Comparison of ENCODE assay signal across 8 mouse cellular contexts in genomic region chr9:46327706-46328571, GRCm38 (mm10). TPM values are rescaled to one million over a fixed set of nuclear protein-coding genes. Genes with fewer than 3 reads are reported as not detected.
DNase-seq lines count a peak whose midpoint lies in the region; ATAC-seq and TF ChIP-seq lines count a peak whose summit lies in the region.

No protein-coding gene starts in this region.

- no peak for TF ChIP-seq POLR2A in brain, embryonic 14.5 days (IDR thresholded peaks at IDR 0.05; ENCODE audit: borderline replicate concordance, extremely low read depth, insufficient read depth, insufficient read length, poor library complexity, severe bottlenecking)

- H3K36me3 ChIP-seq in kidney, embryonic 16.5 days (ENCODE audit: insufficient read depth, low read length) = no peaks in the 10 kb centered on the region
- no peaks in the 10 kb centered on the region for H3K36me3 ChIP-seq in heart, embryonic 15.5 days
- no peaks in the 10 kb centered on the region for H3K36me3 ChIP-seq in liver, embryonic 15.5 days (replicated peaks)

- DNase-seq in kidney, adult 9 months = no peak
- DNase-seq in brain, embryonic 14.5 days (ENCODE audit: low read depth) = peak; percentile 73
- DNase-seq in gastrocnemius, adult 18-20 months (ENCODE audit: low spot score) = no peak
- DNase-seq in urinary bladder, postnatal 14 days (ENCODE audit: low spot score) = no peak
- no peak for DNase-seq in T-cell, adult 2 months (ENCODE audit: low spot score)

- peak overlapping the region; percentile 38; the same call in 1 of the 2 replicates for H3K4me3 ChIP-seq in kidney, embryonic 16.5 days (ENCODE audit: low read length)
- H3K4me3 ChIP-seq in heart, embryonic 15.5 days = peak overlapping the region; percentile 43
- no peak overlapping the region for H3K4me3 ChIP-seq in liver, embryonic 15.5 days (replicated peaks)

- peak overlapping the region; percentile 66; the same call in 1 of the 2 replicates for H3K9ac ChIP-seq in kidney, embryonic 16.5 days (replicated peaks; ENCODE audit: low read length)
- peak overlapping the region; percentile 59; the same call in 1 of the 2 replicates for H3K9ac ChIP-seq in heart, embryonic 15.5 days
- H3K9ac ChIP-seq in liver, embryonic 15.5 days = no peak overlapping the region

- peak; percentile 58 for TF ChIP-seq CTCF in brain, embryonic 14.5 days (IDR thresholded peaks at IDR 0.05; ENCODE audit: borderline replicate concordance, extremely low read depth, insufficient read depth, insufficient read length)

- no peak overlapping the region for H3K27ac ChIP-seq in kidney, embryonic 16.5 days (ENCODE audit: low read length)
- H3K27ac ChIP-seq in heart, embryonic 15.5 days = no peak overlapping the region
- H3K27ac ChIP-seq in liver, embryonic 15.5 days (replicated peaks) = no peak overlapping the region

- H3K9me3 ChIP-seq in kidney, embryonic 16.5 days (ENCODE audit: low read length) = no peaks in the 10 kb centered on the region
- no peaks in the 10 kb centered on the region for H3K9me3 ChIP-seq in heart, embryonic 15.5 days (replicated peaks)
- no peaks in the 10 kb centered on the region for H3K9me3 ChIP-seq in liver, embryonic 15.5 days (replicated peaks)

- 68% methylated on average over 25 of the region's 25 CpGs for WGBS in kidney, embryonic 16.5 days
- WGBS in heart, embryonic 15.5 days = 69% methylated on average over 25 of the region's 25 CpGs
- 52% methylated on average over 25 of the region's 25 CpGs for WGBS in liver, embryonic 15.5 days (ENCODE audit: insufficient replicate concordance)

- no peaks in the 10 kb centered on the region for H3K27me3 ChIP-seq in kidney, embryonic 16.5 days (ENCODE audit: insufficient read depth, low read length)
- peaks cover 4% of the 10 kb centered on the region for H3K27me3 ChIP-seq in heart, embryonic 15.5 days
- H3K27me3 ChIP-seq in liver, embryonic 15.5 days = peaks cover 43% of the 10 kb centered on the region

- peaks cover 15% of the 10 kb centered on the region for H3K4me1 ChIP-seq in kidney, embryonic 16.5 days (ENCODE audit: insufficient read depth, low read length)
- peaks cover 12% of the 10 kb centered on the region for H3K4me1 ChIP-seq in heart, embryonic 15.5 days (replicated peaks)
- peaks cover 13% of the 10 kb centered on the region for H3K4me1 ChIP-seq in liver, embryonic 15.5 days (replicated peaks)

- no peak for ATAC-seq in kidney, embryonic 16.5 days (ENCODE audit: low FRiP score, low TSS enrichment)
- ATAC-seq in heart, embryonic 15.5 days (replicated peaks; ENCODE audit: insufficient number of reproducible peaks, insufficient read depth, low FRiP score, low read depth) = no peak
- ATAC-seq in liver, embryonic 15.5 days (ENCODE audit: insufficient read depth) = no peak

- peak overlapping the region; percentile 66 for H3K4me2 ChIP-seq in kidney, embryonic 16.5 days (replicated peaks; ENCODE audit: low read depth, low read length)
- peak overlapping the region; percentile 77 for H3K4me2 ChIP-seq in heart, embryonic 15.5 days
- peak overlapping the region; percentile 63 for H3K4me2 ChIP-seq in liver, embryonic 15.5 days

RNA-seq across cellular contexts. Expression of gene 4931429L15Rik, which starts 8.2 kb away (rescaled TPM):
- polyA plus RNA-seq in kidney, embryonic 16.5 days (2015; fragmentation: Nextera tagmentation; extraction: Ambion mirVana) = not detected in 2 replicates
- polyA plus RNA-seq in brain, embryonic 14.5 days (2012; rRNA removed) = not detected in 2 replicates
- polyA plus RNA-seq in heart, embryonic 15.5 days (2015; fragmentation: Nextera tagmentation; extraction: Ambion mirVana) = not detected in 2 replicates
- not detected in 2 replicates for polyA plus RNA-seq in liver, embryonic 15.5 days (2015; fragmentation: Nextera tagmentation; extraction: Ambion mirVana)
- not detected for total RNA-seq in gastrocnemius, adult 18-20 months (2021)

RNA-seq across cellular contexts. Expression of gene Bud13, which starts 45.1 kb away (rescaled TPM):
- polyA plus RNA-seq in kidney, embryonic 16.5 days (2015; fragmentation: Nextera tagmentation; extraction: Ambion mirVana) = 25.6 and 29.6 TPM in 2 replicates
- polyA plus RNA-seq in brain, embryonic 14.5 days (2012; rRNA removed) = 15.8 and 17.8 TPM in 2 replicates
- 11.5 and 14.6 TPM in 2 replicates for polyA plus RNA-seq in heart, embryonic 15.5 days (2015; fragmentation: Nextera tagmentation; extraction: Ambion mirVana)
- 6.6 and 6.8 TPM in 2 replicates for polyA plus RNA-seq in liver, embryonic 15.5 days (2015; fragmentation: Nextera tagmentation; extraction: Ambion mirVana)
- total RNA-seq in gastrocnemius, adult 18-20 months (2021) = 10 to 100 TPM; 10.1 to 12.9 TPM

RNA-seq across cellular contexts. Expression of gene Zpr1, which starts 55.1 kb away (rescaled TPM):
- polyA plus RNA-seq in kidney, embryonic 16.5 days (2015; fragmentation: Nextera tagmentation; extraction: Ambion mirVana) = 61.1 and 61.9 TPM in 2 replicates
- polyA plus RNA-seq in brain, embryonic 14.5 days (2012; rRNA removed) = 37.3 and 39.1 TPM in 2 replicates
- 32.8 and 39.6 TPM in 2 replicates for polyA plus RNA-seq in heart, embryonic 15.5 days (2015; fragmentation: Nextera tagmentation; extraction: Ambion mirVana)
- 23.4 and 27.4 TPM in 2 replicates for polyA plus RNA-seq in liver, embryonic 15.5 days (2015; fragmentation: Nextera tagmentation; extraction: Ambion mirVana)
- total RNA-seq in gastrocnemius, adult 18-20 months (2021) = 10 to 100 TPM; 27.9 to 28.5 TPM

RNA-seq across cellular contexts. Expression of gene Apoa5, which starts 59.5 kb away (rescaled TPM):
- polyA plus RNA-seq in kidney, embryonic 16.5 days (2015; fragmentation: Nextera tagmentation; extraction: Ambion mirVana) = not detected in 2 replicates
- polyA plus RNA-seq in brain, embryonic 14.5 days (2012; rRNA removed) = not detected in 2 replicates
- polyA plus RNA-seq in heart, embryonic 15.5 days (2015; fragmentation: Nextera tagmentation; extraction: Ambion mirVana) = not detected in 2 replicates
- polyA plus RNA-seq in liver, embryonic 15.5 days (2015; fragmentation: Nextera tagmentation; extraction: Ambion mirVana) = 0.69 and 1.3 TPM in 2 replicates
- total RNA-seq in gastrocnemius, adult 18-20 months (2021) = under 1 TPM in 1 of 2 experiments, not detected in 1; 1.00 TPM
